Mouse (Mus musculus) c-Kit-positive CD71-negative TER-119-negative erythroid progenitor cells, embryonic 14.5 days (primary cell): Measurements from ENCODE around the gene Gm20683.

Source experiments
- DNase-seq: peaks from one replicate; pipeline ENCODE4 v3.0.0-alpha.2; 2013; ENCODE audit warnings: low read depth

The Gm20683 gene

GRCm38 (mm10) chr17:25841117-25841880, at the start of gene Gm20683:
Gm20683 (minus strand) TSS chr17:25841763.
- DNase-seq = no peak

DNA sequence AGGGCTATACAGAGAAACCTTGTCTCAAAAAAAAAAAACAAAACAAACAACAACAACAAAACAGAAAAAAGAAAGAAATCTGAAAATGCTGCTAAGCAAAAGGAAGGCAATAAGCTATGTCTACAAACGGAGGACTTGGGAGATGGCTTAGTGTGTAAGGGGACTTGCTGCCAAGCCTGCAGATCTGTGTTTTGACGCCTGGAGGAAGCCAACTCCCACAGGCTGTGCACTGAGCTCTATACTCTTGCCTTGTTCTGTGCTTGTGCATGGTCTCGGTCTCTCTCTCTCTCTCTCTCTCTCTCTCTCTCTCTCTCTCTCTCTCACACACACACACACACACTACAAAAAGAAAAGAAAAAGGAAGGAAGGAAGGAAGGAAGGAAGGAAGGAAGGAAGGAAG, 47.3 kb upstream of the Gm20683 start:
- no peak for DNase-seq

GRCm38 (mm10) chr17:25887467-25887866, 45.9 kb upstream of the Gm20683 start:
- DNase-seq = no peak

DNA sequence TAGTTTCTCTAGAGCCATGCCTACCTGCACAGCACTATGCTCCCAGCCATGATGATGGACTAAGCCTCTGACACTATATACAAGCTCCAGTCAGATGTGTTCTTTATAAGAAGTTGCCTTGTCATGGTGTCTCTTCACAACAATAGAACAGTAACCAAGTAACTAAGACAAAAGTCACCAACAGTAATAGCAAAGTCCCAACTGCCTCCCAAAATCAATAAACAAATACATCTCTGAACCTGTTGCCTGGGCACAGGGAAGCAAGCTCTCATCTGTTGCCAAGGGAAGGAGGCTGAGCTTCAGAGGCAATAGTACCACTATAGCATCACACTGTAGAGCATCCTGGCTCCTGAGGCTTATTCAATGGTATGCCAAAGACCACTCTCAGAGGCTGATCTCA, 45.2 kb upstream of the Gm20683 start:
- no peak for DNase-seq

GRCm38 (mm10) chr17:25885636-25886035, 44.1 kb upstream of the Gm20683 start:
- no peak for DNase-seq

DNA sequence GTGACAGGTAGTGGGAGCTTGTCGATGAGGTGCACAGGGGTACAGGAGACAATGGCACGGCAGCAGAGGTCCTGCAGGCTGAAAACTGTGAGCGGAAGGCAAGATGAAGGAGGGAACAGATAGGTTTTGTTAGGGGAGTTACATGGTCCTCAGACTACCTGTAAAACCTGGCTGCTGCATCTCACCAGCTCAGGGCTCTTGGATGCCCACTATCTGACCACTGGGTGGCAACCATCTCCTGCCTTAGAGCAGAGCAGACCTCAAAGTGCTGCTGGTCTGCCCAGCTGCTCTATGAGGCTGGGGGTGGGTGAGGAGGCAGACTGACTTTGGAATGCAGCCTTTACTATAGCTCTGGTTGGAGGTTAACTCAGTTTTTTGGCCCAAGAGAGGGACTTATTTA, 42.3 kb upstream of the Gm20683 start:
- DNase-seq = no peak

DNA sequence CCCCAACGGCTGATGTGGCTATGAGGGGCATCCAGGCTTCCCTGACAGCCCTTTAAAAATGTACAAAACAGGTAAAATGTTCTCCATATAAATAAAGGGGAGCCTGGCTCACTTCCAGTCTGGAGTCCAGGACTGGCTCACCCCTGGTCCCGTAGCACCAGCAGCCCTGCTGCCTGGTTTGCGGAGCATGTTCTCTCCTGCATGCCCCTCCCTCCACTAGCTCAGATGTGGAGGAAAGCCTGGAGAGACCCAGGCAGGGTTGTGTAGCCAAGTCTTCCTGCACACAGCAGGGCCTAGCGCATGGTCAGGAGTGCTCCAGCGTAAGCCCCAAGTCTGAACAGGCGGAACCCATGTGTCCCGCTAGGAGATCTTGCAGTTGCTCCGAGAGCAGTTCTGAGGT, 41.7 kb upstream of the Gm20683 start:
- DNase-seq = no peak

- no peak for DNase-seq
Measured at GRCm38 (mm10) chr17:25882306-25882705, 40.7 kb upstream of the Gm20683 start.

DNA sequence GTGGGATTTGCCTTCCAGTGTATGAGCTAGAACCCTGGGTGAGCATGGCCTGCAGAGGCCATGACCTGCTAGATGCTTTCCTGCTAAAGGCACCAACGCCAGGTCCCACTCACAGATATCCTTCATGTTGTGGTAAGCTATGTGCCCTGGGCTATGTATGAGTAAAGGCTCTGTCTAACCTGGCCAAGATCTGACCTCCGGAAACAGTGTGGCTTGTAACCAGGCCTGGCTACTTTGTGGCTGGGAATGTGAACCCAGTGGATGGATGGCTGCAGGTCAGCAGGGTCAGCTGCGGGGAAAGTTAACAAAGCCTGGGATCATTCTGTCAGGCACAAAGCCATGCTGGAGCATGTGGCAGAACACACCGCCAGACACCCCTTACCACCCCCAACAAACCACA, 40.1 kb upstream of the Gm20683 start:
- no peak for DNase-seq

DNA sequence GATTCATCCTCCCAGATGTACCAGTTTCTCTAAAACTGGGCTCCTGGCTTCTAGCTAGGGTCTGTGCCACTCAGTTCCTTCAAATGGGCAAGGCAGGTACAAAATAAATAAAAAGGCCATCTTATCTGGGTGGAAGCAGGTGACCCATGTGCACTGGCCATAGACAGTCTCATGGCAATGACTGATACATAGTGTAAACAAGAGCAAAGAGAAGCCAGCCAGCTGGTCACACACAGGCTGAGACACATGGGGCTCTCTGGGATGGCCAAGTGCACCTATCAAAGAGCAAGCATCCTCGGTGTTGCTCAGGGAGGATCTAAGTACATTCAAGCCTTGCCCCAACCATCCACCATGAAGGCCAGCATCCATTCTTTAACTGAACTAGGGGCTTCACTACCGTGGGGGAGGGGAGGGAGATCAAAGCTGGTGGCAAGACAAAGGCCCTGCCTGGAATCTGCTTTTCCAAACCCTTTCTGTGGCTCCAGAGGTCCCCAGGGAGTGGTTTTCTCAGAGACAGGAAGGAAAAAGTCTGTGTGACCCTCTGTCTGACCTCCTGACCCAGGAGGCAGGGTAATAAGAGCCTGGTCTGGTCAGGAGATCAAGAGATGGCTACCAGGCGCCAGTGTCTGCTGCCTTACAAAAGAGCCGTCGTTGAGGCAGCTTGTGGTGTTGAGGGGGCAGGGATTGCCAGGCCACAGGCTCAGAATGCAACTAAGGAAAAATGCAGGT, 39.5 kb upstream of the Gm20683 start:
- no peak for DNase-seq

DNA sequence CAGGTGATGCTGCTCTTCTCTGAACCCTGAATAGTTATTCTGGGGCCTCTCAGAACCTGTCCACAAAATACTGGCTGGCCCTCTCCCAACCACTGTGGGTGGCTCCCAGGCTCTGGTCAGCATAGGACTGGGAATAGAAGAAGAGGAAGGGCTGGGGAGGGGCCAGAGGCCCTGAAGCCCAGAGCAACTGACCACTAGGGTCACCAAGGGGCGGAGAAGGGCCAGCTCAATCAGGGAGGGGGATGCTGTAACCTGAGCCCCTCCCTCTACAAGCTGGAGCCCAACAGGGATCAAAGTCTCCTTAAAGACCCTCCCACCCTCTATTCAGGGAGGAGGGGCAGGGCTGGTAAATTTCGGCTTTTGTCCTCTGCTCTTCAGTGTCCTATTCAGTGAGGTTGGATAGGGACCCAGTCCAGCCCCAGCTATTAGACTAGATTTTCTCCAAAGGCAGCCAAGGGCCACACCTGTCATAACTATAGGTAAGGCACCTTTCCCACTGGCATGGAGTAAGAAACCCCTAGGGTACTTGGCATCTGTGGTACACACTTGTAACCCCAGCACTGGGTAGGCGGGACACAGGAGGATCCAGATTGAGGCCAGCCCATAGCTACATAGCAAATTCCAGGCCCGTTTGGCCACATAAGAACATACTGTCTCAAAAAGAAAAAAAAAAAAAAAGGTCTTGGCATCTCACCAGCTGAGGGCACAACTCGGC, 38.8 kb upstream of the Gm20683 start, which contains the start of gene Wfikkn1:
Wfikkn1 (minus strand) TSS at position 663 of the 715 bp plus-strand sequence.
- DNase-seq = no peak

DNA sequence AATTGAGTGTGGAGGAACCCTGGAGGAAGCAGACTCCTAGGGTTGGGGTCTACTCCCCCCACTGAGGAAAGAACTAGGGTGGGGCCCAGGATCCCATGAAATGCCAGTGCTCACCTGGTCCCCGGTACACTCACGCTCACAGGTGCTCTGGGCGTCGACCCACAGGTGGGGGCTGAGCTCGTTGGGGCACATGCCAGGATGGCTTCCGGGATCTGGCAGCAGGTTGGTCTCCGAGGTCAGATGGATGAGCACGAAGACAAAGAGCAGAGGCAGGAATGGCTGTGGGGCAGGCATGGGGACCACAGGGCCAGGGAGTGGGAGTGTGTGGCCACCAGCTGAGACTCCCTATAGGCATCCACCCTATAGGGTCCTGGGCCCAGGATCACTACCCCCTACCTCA, 38.2 kb upstream of the Gm20683 start:
- DNase-seq = no peak

GRCm38 (mm10) chr17:25879261-25879660, 37.7 kb upstream of the Gm20683 start:
- no peak for DNase-seq

DNA sequence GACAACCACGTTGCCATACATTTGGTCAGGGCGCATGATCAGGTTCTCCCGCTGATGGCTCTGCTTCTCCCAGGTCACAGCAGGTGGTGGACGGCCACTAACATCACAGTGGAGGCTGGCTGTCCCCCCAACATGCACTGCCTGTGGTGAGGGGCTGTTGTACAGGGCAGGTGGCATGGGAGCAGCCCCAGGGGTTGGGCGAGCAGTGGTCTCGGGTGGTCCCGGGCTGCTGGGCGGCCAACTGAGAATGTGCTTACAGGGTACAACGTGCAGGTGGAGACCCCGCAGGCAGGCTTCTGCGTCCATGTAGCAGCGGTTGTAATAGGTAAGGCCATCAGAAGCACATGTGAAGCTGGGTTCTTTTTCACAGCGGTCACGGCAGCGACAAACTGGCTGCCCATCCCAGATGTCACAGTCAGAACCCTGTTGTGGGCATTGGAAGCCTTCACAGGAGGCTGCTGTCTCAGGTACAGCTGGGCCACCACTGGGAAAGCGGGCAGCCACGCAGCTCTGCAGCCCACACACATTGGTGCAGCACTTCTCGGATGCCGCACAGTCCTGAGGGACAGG, 37.1 kb upstream of the Gm20683 start:
- no peak for DNase-seq

GRCm38 (mm10) chr17:25877741-25878610, 36.4 kb upstream of the Gm20683 start:
- DNase-seq = no peak

- no peak for DNase-seq
Measured at GRCm38 (mm10) chr17:25877025-25877424, 35.5 kb upstream of the Gm20683 start.

GRCm38 (mm10) chr17:25876347-25876915, 34.9 kb upstream of the Gm20683 start:
- DNase-seq = no peak

- peak; percentile 71 for DNase-seq
Measured at GRCm38 (mm10) chr17:25875171-25876136, 33.9 kb upstream of the Gm20683 start.

DNA sequence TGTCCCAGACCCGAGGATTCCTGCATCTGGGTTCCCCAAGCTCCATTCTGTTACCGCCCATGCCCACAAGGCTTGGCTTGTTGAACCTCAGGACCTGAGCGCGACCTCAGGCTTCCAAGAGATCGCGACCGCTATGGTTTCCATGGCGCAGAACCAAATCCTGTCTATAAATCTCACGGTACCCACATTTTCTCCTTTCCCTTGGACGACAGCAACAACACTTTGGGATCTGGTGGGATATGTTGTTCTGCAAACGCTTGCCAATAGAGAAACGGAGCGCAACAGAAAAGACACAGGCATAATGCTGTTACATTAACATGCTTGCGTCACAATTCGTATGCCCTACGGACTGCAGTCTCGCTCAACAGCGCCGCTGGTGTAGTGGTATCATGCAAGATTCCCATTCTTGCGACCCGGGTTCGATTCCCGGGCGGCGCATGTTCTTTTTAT, 33.2 kb upstream of the Gm20683 start, which contains the start of gene Mettl26:
Mettl26 (plus strand) TSS at position 354 of the 450 bp plus-strand sequence.
- DNase-seq = peak; percentile 88
